Mouse (Mus musculus): ENCODE measurements around the gene Traf3ip2.

The Traf3ip2 gene

DNA sequence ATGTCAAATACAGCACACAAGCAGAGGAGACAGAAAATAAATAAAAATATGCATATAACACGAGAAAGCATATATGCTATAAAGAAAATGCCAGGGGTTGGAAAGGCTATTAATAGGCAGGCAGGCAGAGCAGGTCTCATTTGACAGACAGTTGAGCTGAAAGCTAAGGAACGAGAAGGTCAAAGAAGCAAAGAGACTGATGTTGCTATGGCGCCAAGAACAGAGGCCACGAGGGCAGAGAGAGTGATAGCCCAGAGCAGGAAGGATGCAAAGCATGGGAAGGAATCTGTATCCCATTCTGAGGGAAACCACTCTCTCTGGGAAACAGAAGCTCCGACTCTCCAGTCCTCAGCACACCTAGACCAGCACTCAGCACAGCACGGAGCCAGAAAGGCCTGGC lies 18.1 kb downstream of the Traf3ip2 start:
- no peak for DNase-seq (ENCODE audit: low read depth in 1 of 2, low spot score in 2 of 2)

- DNase-seq (ENCODE audit: low read depth in 1 of 2, low spot score in 2 of 2), result no peak
Measured at GRCm38 (mm10) chr10:39631627-39632026, 18.9 kb downstream of the Traf3ip2 start.

DNA sequence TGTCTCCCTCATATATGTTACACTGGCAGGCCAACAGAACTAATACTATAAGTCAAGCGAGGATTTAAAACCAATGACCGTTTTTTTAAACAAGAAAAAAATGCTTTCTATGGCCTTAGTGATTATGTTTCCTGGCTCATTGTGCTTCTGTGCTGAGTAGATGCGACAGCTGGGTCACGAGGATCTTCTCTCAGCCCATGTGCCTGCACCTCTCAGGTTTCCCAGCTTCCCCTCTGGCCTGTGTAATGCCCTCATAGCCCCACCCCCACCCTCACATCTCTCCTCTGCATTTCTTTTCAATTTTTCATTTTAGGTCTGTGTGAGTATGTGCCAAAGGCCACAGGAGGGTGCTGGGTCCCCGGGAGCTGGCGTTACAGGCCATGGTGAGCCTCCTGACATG lies 20.6 kb downstream of the Traf3ip2 start:
- no peak for DNase-seq (ENCODE audit: low read depth in 1 of 2, low spot score in 2 of 2)

DNA sequence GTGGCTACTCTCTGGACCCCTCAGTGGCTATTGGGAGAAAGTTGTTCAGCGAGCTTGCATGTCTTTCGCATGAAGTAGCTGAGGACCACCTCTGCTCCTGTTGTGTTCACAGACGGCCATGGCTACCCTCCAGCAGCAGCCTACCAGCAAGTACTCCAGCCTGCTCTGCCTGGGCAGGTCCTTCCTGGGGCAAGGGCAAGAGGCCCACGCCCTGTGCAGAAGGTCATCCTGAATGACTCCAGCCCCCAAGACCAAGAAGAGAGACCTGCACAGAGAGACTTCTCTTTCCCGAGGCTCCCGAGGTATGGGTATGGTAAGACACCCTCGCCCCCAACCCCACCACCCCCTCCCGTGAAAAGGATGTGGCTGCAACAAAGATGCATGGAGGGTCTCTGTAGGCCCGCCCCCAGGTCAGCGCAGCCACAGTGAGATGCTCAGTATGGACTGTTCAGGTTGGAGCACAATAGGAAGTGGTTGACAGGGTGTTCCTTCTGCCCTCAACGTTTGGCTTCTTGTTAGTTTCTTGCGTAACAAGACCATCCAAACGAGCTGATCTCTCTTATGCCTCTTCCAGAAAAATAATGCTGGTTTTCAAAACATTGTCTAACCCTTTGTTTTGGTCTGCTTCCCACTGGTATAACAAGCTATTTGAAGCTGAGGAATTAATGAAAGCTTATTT lies 21.8 kb downstream of the Traf3ip2 start:
- no peak for DNase-seq (ENCODE audit: low read depth in 1 of 2, low spot score in 2 of 2)

- DNase-seq (ENCODE audit: low read depth in 1 of 2, low spot score in 2 of 2), result no peak
Measured at GRCm38 (mm10) chr10:39638862-39639261, 26.1 kb downstream of the Traf3ip2 start.

GRCm38 (mm10) chr10:39639783-39640182 lies 27.0 kb downstream of the Traf3ip2 start:
- DNase-seq (ENCODE audit: low read depth in 1 of 2, low spot score in 2 of 2), result no peak

- DNase-seq (ENCODE audit: low read depth in 1 of 2, low spot score in 2 of 2), result no peak
Measured at GRCm38 (mm10) chr10:39640817-39641226, 28.1 kb downstream of the Traf3ip2 start.

DNA sequence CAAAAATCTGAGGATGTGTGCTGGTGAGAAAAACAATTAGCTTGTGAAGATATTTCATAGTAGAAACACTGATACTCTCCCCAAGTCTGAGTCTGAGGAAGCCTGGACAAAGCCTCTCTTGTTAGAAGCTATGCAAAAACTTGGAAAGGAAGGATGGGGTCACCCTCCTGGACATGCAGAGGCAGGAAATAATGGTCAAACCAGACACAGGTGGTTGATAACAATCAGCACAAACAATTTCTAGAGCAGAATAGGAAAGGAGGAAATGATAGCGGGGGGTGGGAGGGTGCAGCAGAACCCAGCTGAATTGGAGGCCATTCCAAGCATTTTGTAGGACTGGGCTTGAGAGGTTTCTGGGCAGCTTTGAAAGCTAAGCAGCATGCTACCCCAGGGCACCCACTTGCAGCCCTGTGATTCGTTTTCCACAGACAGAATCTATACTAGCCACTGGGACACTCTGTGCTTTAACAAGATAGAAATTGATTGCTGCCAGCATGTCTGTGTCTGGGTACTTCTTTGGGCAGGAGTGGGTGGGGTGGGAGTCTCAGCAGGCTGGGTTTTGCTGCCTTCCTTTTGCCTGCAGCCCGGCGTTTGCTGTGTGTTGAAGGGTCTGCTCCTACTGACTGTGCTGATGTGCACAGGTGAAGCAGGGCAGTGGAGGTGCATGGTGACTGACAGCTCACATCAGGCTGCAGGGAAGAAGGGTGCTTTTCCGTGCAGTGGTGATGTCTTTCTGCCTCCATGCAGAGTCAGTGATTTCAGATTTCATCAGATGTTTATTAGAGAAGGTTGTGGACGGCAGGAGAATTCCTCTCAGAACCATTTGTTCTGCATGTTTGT lies 33.3 kb downstream of the Traf3ip2 start:
- no peak for DNase-seq (ENCODE audit: low read depth in 1 of 2, low spot score in 2 of 2)

DNA sequence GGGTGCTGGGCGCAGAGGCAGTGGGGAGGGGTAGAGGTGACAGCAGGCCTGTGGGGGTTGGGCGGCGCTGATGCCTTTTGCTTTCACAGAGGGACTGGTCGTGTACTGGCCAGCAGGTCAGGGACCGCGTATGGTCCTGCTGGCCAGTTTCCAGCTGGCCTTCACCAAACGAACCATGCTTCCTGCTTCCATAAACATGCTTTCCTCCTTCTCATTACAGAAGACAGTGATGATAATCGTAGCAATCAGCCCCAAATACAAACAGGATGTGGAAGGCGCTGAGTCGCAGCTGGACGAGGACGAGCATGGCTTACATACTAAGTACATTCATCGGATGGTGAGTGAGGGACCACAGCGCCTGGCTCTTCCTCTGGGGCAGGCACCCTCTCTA lies 33.9 kb downstream of the Traf3ip2 start:
- DNase-seq (ENCODE audit: low read depth in 1 of 2, low spot score in 2 of 2), result no peak

DNA sequence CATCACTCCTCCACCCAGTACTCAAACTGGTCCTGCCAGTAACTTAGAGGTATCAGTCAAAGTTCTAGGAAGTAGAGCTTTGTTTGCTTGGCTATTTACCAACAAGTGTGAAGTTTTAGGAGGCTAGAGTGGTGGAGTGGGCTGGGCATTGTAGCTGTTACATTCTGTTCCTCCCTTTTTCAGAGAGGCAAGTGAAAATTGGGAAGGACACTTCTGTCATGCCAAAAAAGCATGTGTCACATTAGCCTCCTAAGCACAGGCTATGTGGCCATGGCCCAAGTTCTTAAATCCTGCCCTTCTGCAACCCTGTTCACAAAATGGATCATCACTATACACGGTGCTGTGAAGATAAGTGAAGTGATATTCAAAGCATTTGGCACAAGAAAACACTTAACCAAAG lies 34.4 kb downstream of the Traf3ip2 start:
- no peak for DNase-seq (ENCODE audit: low read depth in 1 of 2, low spot score in 2 of 2)

- DNase-seq (ENCODE audit: low read depth in 1 of 2, low spot score in 2 of 2), result no peak
Measured at GRCm38 (mm10) chr10:39648278-39648677, 35.5 kb downstream of the Traf3ip2 start.

GRCm38 (mm10) chr10:39649550-39649949 lies 36.8 kb downstream of the Traf3ip2 start:
- no peak for DNase-seq (ENCODE audit: low read depth in 1 of 2, low spot score in 2 of 2)

DNA sequence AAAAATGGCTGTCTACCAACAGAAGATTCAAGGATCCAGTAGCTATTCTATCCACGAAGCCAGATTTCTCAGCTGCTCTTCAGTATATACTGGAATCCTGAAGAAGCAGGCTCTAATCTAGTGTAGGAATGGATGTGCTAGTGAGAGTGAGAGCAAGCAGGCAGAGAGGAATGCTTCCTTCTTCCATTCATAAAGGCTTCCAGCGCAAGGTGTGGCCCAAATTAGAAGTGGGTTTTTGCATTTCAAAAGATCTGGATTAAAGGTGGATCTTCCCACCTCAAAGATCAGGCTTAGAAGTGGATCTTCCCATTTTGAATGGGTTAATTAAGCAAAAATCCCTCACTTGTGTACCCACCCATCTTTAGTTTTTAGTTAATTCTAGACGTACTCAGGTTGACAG lies 37.6 kb downstream of the Traf3ip2 start:
- DNase-seq (ENCODE audit: low read depth in 1 of 2, low spot score in 2 of 2), result no peak

DNA sequence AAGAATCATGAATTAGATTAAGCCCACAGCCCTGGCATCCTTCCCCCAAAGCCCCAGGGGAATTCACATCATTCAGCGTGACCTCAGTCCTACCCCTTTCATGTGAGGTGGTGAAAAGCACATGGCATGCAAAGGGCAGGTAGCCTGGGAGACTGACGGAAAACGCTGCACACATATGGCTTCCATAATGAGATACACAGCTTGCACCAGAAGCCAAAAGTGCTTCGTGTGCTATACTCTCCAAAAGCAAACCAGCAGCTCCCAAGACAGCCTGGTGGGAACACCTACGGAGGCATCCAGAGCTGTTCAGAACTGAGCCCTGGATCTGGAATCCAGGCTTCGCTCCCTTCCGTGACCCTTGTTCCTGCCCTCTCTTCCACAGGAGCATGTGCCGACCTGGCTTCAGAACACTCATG lies 41.3 kb downstream of the Traf3ip2 start:
- no peak for DNase-seq (ENCODE audit: low read depth in 1 of 2, low spot score in 2 of 2)

DNA sequence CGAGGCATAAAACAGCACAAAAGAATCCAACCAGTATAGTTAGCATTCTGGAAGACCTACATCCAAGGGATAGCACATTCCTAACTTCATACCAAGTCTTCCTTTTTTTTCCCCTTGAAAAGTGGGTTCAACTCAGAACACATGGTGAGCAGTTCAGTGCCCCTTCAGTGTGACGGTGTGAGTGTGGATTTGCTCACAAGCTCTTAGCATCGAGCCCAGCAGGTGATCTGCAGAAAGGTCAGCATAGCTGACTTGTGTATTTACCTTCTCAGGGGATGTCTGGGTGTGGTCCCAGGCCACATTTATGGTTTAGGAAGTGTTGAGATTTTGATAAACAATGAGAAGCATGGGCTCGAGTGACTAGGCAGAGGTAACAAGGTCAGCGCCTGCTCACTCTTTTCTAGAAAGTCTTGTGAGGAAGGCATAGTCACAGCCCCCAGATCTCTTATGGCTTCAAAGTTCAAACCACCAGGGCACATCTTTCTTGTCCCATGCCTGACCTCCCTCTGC lies 46.2 kb downstream of the Traf3ip2 start:
- no peak for DNase-seq (ENCODE audit: low read depth in 1 of 2, low spot score in 2 of 2)

GRCm38 (mm10) chr10:39659411-39660268 lies 46.9 kb downstream of the Traf3ip2 start:
- DNase-seq (ENCODE audit: low read depth in 1 of 2, low spot score in 2 of 2), result no peak

DNA sequence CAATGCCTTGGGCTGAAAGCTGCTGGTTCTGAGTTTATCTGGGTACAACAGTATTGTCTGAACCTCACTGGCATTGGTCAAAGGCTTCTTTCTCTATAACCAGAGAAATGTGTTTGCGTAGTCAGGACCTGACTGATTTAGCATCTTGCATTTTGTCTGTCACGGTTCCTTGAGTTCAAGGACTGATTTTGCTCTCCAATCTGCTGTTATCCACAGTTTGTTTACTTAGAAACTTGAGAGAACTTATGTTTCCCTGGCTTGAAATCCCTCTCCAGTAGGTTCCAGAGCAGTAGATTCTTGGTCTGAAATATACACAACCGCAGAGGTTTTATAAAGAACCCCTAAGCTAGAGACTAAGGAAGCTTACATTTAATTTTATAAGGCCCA lies 47.5 kb downstream of the Traf3ip2 start:
- DNase-seq (ENCODE audit: low read depth in 1 of 2, low spot score in 2 of 2), result no peak

GRCm38 (mm10) chr10:39660698-39661097 lies 48.0 kb downstream of the Traf3ip2 start:
- DNase-seq (ENCODE audit: low read depth in 1 of 2, low spot score in 2 of 2), result no peak

DNA sequence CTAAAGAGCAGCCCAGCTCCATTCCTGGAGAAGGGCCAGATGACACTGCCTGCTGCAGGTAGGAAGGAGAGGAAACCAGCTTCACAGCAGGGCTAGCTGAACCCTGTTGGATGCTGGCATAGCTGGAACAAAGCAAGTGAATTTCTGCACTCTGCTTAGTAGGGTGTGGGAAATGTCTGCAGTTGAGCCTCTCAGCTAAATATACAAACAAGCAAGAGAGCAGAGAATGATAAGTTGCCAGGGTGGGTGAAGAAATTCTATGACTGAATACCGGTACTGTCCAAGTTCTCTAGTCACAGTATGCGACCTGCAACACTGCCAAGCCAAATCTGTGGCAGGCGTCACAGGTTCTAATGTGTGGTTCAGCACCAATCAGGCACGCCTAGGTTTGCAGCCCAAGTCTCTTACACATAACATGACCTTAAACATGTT lies 52.4 kb downstream of the Traf3ip2 start:
- DNase-seq (ENCODE audit: low read depth in 1 of 2, low spot score in 2 of 2), result no peak

- no peak for DNase-seq (ENCODE audit: low read depth in 1 of 2, low spot score in 2 of 2)
Measured at GRCm38 (mm10) chr10:39666027-39666426, 53.3 kb downstream of the Traf3ip2 start.

GRCm38 (mm10) chr10:39671451-39671850 lies 58.7 kb downstream of the Traf3ip2 start:
- no peak for DNase-seq (ENCODE audit: low read depth in 1 of 2, low spot score in 2 of 2)
